Mouse (Mus musculus): ENCODE results near the gene Kcne1. TPM values are rescaled to one million over a fixed set of nuclear protein-coding genes. Genes with fewer than 3 reads are reported as not detected.

The Kcne1 gene
- polyA plus RNA-seq, 1 experiment from 2014 or later, result 105 TPM

- no peak overlapping the region for H3K4me2 ChIP-seq
- H3K27ac ChIP-seq (replicated peaks), result no peak overlapping the region
- ATAC-seq (ENCODE audit: extremely low read depth, insufficient number of reproducible peaks, low FRiP score, low TSS enrichment), result no peak
- H3K4me1 ChIP-seq, result peaks cover 33% of the 10 kb centered on the region
- no peaks in the 10 kb centered on the region for H3K9me3 ChIP-seq
- H3K9ac ChIP-seq, result no peak overlapping the region
- no peak overlapping the region for H3K4me3 ChIP-seq
- peaks cover 50% of the 10 kb centered on the region for H3K36me3 ChIP-seq
- 89% methylated on average over 2 of the region's 2 CpGs for WGBS
- H3K27me3 ChIP-seq (replicated peaks), result no peaks in the 10 kb centered on the region
Measured at GRCm38 (mm10) chr16:92305519-92305918, 53.7 kb downstream of the Kcne1 start.

DNA sequence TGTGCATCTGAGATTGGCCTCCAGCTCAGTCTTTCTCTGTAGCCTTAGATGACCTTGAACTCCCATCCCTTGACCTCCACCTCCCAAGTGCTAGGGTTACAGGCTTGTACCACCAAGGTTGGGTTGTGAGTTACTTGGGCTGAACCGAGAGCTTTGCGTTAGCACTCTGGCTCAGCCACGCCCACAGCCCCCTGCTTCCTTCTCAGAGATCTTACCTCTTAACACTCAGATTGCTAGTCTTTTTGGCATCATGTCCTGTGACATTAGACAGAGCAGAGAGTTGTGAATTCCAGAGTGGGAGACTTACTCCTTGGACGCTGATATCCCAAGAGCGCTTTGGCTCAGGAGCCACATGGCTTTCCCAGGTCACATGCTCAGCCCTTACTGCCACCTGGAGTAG is 56.8 kb downstream of the Kcne1 start:
- Histone ChIP-seq H3K9ac (peak overlapping the region; percentile 91), H3K27ac (replicated peaks) (peak overlapping the region; percentile 78), H3K27me3 (replicated peaks) (no peaks in the 10 kb centered on the region), H3K36me3 (peaks cover 23% of the 10 kb centered on the region), H3K9me3 (no peaks in the 10 kb centered on the region), H3K4me2 (peak overlapping the region; percentile 94), H3K4me1 (peaks cover 29% of the 10 kb centered on the region), H3K4me3 (peak overlapping the region; percentile 84)
- ATAC-seq (ENCODE audit: extremely low read depth, insufficient number of reproducible peaks, low FRiP score, low TSS enrichment), result no peak
- 36% methylated on average over 5 of the region's 5 CpGs for WGBS

DNA sequence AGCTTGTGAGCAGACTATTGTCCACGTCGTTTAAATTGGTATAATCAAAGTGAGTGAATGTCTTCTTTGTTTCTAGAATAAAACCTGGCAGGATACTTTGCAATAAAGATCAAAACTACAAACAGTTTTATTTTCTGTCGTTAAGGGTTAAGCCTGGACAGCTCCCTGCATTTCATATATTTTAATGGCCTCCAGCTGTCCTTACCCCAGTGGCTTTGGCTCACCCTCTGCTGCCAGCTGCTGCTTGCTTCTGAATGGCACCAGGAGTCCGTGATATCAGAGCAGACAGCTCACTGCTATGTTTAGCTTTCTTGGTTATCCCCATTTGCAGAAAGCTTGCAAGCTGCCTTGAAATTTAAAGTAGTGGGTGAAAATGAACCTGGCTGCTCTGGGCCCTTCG is 57.3 kb downstream of the Kcne1 start:
- peaks cover 18% of the 10 kb centered on the region for H3K36me3 ChIP-seq
- H3K27me3 ChIP-seq (replicated peaks), result no peaks in the 10 kb centered on the region
- H3K4me2 ChIP-seq, result peak overlapping the region; percentile 94
- peaks cover 29% of the 10 kb centered on the region for H3K4me1 ChIP-seq
- H3K27ac ChIP-seq (replicated peaks), result peak overlapping the region; percentile 78
- ATAC-seq (ENCODE audit: extremely low read depth, insufficient number of reproducible peaks, low FRiP score, low TSS enrichment), result no peak
- peak overlapping the region; percentile 84 for H3K4me3 ChIP-seq
- H3K9me3 ChIP-seq, result no peaks in the 10 kb centered on the region
- WGBS, result 25% methylated on average over 5 of the region's 5 CpGs
- H3K9ac ChIP-seq, result peak overlapping the region; percentile 91

DNA sequence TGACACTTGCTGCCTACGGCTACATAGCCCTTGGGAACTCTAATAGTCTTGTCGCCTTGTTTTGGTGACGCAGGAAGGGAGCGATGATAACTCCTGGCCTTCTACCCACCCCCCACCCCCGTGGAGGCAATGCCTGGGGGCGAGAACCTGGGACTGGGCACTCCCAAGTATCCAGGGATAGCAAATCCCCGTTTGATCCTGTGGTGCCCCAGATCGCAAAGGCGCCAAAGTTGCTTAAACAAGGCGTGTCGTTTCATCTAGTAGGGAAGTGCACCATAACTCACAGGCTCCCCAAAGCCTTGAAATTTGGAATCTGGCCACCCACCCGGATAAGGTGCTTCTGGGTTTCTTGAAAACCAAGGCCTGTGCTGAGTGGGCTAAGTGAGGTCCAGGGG is 57.9 kb downstream of the Kcne1 start:
- peak; percentile 35 for ATAC-seq (ENCODE audit: extremely low read depth, insufficient number of reproducible peaks, low FRiP score, low TSS enrichment)
- H3K27me3 ChIP-seq (replicated peaks), result no peaks in the 10 kb centered on the region

DNA sequence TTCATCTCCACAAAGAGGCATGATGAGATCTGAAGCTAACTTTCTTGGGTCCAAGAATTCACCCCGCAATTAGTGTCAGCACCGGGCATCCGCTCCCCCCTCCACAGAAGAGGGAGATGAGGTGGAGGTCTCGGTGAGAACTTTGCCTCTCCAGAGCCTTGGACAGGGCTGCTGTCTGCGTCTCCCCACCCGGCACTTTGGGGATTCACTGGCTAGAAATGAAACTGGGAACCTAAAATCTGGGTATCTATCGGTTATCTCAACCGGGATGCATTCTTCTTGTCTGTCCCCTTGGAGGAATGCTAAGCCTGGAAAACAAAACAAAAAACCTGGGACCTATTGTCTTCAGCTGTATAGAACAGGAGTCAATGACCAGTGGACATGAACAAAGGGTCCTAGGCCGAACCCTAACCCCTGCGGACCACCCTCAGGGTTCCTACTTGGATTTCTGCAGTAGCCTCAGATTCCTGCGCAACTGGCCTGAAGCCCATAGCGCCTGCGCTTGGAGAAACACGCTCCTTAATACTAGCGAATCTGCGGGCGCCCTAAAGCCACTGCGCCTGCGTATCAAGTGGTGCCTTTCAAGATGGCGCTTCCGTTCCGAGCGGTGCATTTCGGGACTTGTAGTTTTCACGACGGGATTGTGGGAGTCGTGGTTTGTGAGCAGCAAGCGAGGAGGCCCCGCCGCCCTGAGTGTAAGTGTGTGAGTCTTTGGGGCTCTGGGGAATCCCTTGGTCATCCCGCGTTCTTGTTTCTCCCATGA is 58.4 kb downstream of the Kcne1 start, which contains the start of gene Smim11:
Gene Smim11 (plus strand): TSS at position 638 of the 763 bp plus-strand sequence.
- Histone ChIP-seq H3K9ac (peak within 1 kb of the TSS; percentile 91), H3K4me3 (peak within 1 kb of the TSS; percentile 84), H3K4me1 (peaks cover 29% of the 10 kb centered on the region), H3K27ac (replicated peaks) (peak within 1 kb of the TSS; percentile 78), H3K9me3 (no peaks in the 10 kb centered on the region), H3K4me2 (peak within 1 kb of the TSS; percentile 94), H3K36me3 (peaks cover 6% of the 10 kb centered on the region), H3K27me3 (replicated peaks) (no peaks in the 10 kb centered on the region)
- 7% methylated on average over 32 of the region's 32 CpGs for WGBS
- ATAC-seq (ENCODE audit: extremely low read depth, insufficient number of reproducible peaks, low FRiP score, low TSS enrichment), result peak; percentile 83

More for the DNA sequence above, 57.9 kb downstream of the Kcne1 start:
- Histone ChIP-seq H3K4me1 (peaks cover 29% of the 10 kb centered on the region), H3K27ac (replicated peaks) (peak overlapping the region; percentile 78), H3K4me3 (peak overlapping the region; percentile 84), H3K9ac (peak overlapping the region; percentile 91), H3K9me3 (no peaks in the 10 kb centered on the region), H3K4me2 (peak overlapping the region; percentile 94), H3K36me3 (peaks cover 12% of the 10 kb centered on the region)
- WGBS, result under 1% methylated on average over 12 of the region's 12 CpGs

Other genes starting within 250 kb of the Kcne1 start
- gene Kcne2, start 67.1 kb downstream of the Kcne1 start, polyA plus RNA-seq (2015; fragmentation: Nextera tagmentation; extraction: Ambion mirVana), result 1.2 and 1.3 TPM in 2 replicates
- gene Smim11, start 58.2 kb downstream of the Kcne1 start, polyA plus RNA-seq (2015; fragmentation: Nextera tagmentation; extraction: Ambion mirVana), result 101 and 111 TPM in 2 replicates
- gene Fam243, start 38.0 kb downstream of the Kcne1 start, polyA plus RNA-seq (2015; fragmentation: Nextera tagmentation; extraction: Ambion mirVana), result not detected in 2 replicates
- 103 and 133 TPM in 2 replicates for gene Rcan1, start 111.4 kb upstream of the Kcne1 start, polyA plus RNA-seq (2015; fragmentation: Nextera tagmentation; extraction: Ambion mirVana)
- 1.4 and 1.5 TPM in 2 replicates for gene Clic6, start 126.3 kb upstream of the Kcne1 start, polyA plus RNA-seq (2015; fragmentation: Nextera tagmentation; extraction: Ambion mirVana)

Data from heart, embryonic 13.5 days (tissue).